Mouse (Mus musculus): ENCODE data around the gene Slc15a4.

Gene Slc15a4

DNA sequence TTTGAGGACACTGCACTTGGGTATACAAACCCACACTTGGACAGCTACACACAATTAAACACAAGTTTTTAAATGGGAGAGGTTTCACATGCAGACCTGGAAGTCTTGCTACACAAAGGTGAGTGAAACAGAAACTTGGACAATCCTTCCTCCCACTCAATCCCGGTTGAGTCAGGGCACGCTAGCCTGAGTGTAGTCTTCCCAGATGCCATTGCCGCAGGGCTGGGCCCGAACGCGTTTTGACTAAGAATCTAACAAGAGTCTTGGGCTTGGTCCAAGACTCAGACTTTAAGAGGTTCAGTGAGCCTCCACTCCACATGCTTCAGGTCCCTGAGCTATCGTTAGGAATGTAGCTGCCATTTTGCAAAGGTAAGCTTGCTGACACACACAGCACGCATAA lies 12.3 kb downstream of the Slc15a4 start:
- peak; percentile 14 for DNase-seq (ENCODE audit: low read depth)

DNA sequence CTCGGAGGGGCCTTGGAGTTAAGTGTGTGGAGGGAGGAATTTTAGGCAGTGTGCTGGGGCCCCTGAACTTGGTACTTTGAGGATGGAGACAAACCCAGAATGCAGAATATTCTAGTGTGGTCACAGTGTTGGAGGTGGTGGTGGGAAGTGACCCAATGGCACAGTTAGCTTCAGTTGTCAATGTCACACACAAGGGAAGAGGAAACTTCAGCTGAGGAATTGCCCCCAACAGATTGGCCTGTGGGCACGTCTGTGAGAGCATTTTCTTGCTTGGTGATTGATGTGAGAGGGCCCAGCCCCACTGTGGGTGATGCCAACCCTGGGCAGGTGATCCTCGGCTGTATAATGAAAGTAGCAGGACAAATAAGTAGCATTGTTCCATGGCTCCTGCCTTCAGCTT lies 13.9 kb downstream of the Slc15a4 start:
- no peak for DNase-seq (ENCODE audit: low read depth)

DNA sequence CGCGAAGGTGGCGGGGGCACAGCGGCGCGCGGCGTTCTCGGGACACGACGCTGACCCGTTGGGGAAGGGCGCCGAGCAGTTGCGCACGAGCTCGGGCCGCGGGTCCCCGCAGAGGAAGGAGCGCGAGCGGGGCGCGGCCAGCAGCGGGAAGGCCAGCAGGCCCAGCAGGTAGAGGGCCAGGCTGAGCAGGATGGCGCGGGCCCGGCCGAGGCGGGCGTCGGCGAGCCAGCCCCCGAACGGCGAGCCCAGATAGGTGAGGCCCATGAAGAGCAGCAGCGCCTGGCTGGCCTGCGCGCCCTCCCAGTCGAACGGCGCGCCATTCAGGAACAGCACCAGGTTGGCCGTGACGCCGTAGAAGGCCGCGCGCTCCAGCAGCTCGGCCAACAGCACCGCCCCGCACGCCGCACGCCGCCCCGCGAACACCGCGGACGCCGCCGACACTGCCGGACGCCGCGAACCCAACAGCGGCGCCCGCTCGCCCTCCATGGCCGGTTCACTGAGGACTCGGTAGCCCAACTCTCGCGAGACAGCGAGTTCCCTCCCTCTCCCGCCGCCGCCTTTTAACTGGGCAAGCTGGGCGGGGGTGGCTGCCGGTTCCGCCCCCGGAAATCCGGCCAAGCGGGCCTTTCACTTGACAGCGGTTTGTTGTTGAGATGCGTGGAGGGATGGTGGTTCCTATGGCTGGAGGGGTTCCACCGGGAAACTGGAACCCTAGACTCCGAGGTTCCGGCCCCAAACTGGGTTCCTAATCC lies 15.6 kb downstream of the Slc15a4 start:
- DNase-seq (ENCODE audit: low read depth), result peak; percentile 99

DNA sequence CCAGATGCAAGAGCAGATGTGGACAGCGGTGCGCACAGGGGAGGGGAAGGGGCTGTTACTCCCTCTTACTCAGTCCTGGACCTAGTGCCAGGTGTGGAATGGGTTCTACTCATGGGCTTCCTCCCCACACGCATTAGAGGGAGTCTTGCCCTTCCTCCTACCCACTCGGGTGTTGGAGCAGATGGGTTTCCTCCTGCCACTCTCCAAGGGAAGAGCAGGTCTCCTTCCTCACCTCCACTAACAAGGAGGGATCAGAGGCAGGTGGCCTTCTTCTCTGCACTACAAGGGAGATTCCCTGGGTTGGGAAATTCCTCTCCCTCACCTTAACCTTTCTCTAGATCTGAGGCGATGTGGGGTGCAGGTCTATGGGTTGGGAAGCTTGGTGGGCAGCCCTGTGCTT lies 16.5 kb downstream of the Slc15a4 start:
- DNase-seq (ENCODE audit: low read depth), result peak; percentile 19

DNA sequence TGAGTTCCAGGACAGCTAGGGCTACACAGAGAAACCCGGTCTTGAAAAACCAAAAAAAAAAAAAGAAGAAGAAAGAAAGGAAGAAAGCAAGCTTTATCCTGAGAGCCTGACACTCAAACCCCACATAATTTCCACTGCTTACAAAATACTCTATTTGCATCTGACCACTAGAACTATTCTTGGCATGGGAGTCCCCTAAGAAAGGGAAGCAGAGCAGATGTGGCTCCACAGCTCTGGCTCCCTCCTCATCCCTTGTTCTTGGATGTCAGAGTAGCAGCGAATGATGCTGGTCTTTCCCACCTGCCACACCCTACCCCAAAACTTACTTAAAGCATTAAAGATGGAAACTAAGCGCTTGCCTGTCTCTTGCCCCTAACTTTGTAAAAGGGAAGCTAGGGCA lies 17.2 kb downstream of the Slc15a4 start:
- DNase-seq (ENCODE audit: low read depth), result peak; percentile 25

DNA sequence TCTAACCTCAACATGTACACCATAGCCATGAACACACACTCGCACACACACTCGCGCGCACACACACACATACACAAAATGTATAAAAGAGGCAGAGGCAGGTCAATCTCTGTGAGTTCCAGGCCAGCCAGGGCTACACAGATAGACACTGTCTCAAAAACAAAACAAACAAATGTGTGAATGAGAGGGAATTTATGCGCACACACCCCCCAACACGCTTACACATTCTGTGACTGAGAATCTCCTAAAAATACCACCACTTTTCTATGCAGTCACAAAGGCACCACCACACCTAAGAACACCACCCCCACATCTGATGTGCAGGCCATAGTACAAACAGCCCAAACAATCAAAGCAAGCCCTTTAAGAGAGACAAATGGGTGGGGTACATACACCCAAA lies 20.3 kb downstream of the Slc15a4 start:
- no peak for DNase-seq (ENCODE audit: low read depth)

DNA sequence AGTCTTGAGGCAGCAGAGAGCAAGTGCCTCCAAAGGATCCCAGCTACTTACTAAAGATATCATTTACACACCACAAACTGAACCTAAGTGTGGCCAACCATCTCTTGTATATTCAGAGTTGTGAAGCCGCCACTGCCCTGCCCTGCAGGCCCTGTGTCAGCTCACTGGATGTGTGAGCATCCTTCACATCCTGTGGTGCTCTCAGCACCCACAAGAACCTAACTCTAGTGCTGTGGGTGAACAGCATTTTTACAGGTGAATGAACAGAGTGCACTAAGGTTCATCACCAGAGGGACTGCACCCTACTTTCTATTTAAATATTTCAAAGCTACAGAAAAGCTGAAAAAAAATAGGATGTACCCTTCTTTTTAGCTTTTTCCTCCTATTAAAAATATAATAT lies 20.8 kb downstream of the Slc15a4 start:
- no peak for DNase-seq (ENCODE audit: low read depth)

DNA sequence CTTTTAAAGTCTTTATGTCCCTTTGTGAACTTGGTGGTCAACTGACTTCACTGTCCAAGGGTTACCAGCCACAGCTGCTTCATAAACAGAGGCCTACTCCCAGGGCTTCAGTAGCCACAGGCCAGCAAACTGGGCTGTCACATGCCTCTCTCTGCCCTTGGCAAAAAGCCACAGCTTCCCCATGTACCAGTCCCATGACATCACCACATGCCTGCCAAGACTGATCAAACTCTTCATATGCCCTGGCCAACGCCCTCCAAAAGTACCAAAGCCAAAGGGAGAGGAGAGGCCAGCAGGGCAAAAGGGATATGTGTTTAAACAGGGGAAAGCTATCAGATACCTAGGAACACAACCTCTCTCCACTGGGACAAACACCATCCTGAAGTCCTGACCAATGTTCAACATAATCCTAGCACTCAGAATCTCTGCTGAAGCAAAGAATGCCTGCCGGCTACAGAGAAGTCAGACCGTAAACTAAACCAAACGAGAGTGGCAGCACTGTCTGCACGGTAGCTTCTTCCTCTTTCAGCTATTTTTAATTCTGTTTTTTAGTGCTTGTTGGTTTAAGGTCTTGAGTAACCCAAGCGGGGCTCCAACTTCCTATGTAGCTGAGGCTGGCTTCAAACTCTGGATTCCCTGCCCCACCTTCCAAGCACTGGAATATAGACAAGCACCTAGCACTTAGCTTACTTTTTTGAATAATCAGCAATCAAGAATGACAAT lies 21.7 kb downstream of the Slc15a4 start:
- DNase-seq (ENCODE audit: low read depth), result peak; percentile 81

DNA sequence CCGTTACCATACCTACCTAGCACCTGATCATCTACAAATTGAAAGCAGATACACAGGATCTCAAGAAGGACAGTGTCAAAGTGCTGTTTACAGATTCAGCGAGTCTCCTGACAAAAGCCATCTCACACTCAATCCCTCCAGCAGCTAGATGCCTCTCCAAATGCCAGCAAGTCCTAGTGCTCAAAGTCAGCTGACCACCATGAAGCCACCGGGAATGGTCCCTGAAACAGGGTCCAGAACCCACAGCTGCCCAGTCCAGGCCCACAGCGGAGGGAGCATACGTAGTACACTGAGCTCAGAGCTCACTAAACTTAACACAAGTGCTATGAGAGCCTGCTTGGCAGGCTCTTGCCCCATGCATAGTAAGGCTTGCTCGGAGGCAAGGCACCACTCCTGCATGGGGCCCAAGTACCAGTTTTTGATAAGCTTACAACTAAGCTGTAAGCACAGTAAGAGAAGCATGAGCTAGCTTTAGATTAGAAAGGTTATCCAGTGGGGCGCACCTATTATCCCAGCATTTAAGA lies 23.4 kb downstream of the Slc15a4 start:
- DNase-seq (ENCODE audit: low read depth), result no peak

DNA sequence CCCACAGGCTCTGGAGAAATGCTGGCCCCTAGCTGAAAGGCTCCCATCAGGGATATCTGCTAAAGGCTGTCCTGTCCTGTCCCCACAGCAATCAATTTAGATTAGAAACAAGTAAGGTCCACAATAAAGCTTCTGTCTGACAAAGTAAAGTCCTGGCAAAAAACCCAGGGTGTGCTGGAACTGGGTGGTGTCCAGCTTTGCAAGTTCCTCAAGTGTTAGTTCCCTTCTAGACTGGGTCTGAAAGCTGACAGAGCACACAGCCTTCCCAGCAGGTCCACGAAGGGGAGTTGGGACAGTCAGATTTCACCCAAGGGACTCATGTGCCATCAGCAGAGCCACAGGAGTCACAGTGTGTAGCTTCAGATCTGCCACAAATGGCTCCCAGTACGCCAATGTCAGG lies 25.2 kb downstream of the Slc15a4 start:
- no peak for DNase-seq (ENCODE audit: low read depth)

DNA sequence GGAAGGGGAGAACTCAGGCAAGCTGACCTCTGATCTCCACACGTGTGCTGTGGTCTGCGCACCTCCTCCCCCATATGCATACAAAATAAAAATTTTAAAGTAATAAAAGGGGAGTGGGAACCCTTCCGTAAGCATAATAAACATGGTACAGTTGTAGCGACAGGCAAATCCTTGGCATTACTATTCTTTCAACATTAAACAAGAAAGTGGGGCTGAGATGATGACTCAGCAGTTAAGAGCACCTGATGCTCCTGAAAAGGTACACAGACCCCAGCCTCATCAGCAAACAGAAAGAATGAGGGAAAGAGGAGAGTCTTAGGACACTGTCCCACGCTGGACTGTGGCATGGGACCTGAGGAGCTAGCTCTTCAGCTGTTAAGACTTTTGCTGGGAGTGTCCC lies 29.7 kb downstream of the Slc15a4 start:
- no peak for DNase-seq (ENCODE audit: low read depth)

DNA sequence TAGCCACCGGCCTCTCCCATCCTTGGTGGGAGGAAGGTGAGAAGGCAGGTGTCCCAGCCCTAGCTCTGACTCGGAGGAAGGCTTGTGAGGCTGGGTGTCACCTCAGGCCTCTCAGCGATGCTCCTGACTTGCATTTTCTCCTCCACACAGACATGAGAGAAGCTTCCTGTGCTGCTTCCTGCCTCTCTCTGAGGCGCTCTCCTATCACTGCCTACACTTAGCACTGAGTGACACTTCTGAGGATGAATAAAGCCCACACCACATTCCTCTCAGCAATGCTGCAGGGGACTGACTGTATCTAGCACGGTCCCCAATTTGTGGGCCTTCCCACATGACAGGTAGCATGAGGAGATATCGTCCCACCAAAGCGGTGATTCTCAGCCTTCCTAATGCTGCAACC lies 35.8 kb downstream of the Slc15a4 start:
- no peak for DNase-seq (ENCODE audit: low read depth)

DNA sequence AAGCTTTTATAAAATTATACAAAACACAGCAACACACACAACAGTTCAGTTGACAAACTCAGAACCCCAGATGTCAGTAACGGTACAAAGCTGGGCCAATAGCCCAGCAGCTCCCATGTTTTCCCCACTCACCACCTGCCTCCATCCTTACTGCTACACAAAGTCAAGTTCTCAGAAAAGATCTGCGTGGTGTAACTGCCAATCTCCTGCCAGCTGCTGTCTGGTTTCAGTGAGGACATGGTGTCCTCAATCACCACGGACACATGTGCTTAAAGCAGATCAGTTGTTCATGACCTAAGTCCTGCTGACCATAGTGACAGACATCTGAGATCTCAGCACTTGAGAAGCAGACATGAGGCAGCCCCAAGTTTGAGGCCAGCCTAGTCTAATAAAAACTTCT lies 37.0 kb downstream of the Slc15a4 start:
- DNase-seq (ENCODE audit: low read depth), result no peak

DNA sequence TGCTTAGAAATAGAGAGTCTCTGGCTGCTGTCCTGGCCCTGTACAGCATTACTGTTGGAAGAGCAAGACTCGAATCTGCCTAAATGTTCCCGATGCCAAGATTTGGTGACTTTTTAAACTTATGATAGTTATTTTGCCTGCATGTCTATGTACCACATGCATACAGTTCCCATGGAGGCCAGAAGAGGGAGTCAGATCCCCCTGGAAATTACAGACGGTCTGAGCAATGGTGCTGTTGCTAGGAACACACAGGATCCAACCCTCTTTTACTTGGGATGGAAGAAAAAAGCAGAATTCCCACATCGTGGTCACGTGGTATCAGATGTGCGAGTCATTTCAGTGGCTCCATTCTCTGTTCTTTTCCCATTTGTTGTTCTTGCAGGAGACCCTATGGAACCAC lies 39.8 kb downstream of the Slc15a4 start:
- DNase-seq (ENCODE audit: low read depth), result peak; percentile 44

DNA sequence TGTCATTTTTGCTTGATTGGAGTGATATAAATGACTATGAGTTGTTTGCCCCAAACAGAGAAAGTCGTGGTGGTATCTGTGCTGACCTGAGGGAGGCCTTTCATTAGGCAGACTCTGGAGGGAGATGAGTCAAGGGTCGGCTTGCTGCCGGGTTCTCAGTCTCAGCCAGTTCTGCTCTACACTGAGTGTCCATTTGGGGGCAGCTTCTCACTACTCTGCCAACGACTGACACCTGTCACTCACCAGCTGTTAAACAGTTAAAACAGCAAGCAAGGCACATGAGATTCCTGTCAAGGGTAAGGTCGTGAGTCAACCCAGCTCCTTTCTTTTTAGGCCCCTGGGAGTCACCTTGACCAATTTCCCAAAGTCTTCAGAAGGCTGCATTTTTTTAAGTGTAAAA lies 40.3 kb downstream of the Slc15a4 start:
- DNase-seq (ENCODE audit: low read depth), result no peak

DNA sequence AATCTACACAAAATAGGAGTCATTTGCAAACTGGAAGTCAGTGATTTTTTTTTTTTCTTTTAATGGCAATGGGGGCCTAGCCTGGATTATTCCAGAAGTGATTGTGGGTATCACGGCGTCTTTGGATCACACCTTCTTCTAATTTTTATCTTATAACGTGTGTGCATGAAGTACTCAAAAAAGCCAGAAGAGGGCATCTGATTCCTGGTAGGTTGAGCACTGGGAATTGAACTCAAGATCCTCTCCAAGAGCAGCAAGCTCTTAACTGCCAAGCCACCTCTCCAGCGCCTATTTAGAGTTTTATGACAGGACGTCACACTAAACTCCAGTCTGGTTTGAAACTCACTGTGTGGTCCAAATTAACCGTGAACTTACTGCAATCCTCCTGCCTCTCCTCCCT lies 44.8 kb downstream of the Slc15a4 start:
- DNase-seq (ENCODE audit: low read depth), result peak; percentile 9

DNA sequence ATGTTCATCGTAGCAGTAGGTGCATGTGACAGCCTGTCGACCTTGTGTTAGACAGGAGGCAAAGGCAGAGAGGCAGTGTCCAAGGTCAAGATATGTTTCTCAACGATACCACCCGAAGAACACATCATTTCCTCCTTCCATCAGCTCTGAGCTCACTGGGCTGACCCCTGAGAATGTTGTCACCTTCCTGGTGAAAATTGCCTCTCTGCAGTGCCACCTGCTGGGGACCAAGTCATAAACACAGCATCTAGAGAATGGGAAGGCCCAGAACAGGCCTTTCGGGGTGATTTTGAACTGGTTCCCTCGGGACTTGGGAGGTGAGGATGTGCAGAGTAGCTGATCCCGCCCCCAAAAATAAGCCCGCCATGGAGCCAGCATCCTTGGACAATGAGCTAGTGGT lies 49.0 kb downstream of the Slc15a4 start:
- peak; percentile 13 for DNase-seq (ENCODE audit: low read depth)

DNA sequence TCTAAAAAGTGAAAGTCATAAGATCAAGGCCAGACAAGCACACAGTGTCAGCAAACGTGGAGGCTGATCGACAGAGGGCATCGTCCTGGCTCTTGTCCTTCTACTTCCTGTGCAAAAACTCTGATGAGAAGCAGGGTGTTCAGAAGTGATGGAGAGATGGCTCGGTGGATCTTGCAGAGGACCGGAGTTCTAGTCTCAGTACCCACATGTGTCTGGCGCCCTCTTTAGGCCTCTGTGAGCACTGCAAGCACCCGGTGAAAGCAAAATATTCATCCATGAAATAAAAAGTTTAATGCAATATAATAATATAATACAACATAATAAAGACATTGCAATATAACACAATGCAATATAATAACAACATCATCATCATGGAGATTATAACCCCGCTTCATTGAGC lies 55.3 kb downstream of the Slc15a4 start:
- DNase-seq (ENCODE audit: low read depth), result peak; percentile 18

DNA sequence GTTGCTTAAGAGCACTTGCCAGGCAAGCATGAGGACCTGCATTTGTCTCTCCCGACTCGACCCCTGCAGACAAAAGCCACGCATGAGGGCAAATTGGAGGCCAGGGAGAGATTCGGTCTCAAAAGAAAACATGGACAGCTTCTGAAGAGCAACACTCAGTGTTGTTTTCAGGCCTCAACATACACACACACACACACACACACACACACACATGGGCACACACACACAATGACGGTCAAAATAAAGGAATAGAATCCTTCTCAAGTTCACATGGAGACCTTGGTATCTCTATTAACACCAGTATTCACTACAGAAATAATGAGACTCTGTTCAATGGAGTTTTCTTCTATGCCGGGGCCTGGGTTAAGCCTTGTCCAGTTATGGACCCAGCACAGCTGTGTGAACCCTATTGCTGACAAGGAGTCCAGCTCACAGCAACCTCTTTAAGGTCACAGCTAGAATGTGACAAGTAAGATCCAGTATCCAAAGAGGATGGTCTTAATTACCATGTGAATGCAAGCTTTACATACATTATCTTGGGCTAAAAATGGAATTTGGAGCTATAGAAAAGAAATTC lies 65.4 kb downstream of the Slc15a4 start:
- DNase-seq (ENCODE audit: low read depth), result no peak

DNA sequence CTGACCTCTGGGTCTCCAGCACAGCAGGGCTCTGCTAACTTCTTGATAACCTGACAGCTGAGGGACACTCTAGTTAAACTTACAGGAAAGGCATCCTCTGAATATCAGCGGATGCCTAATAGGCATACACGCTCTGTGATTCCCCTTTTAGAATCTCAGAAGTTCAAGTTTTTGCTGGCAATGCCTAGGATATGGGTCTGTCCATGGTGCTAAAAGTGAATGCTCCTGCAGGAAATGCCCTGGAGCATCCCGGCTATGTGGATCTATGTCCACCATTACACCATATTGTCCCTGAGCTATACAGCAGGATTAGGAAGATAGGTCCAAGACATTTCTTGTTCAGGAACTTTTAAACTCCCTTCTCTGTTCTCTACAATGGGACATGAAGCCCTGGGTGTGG lies 71.6 kb downstream of the Slc15a4 start:
- peak; percentile 59 for DNase-seq (ENCODE audit: low read depth)

DNA sequence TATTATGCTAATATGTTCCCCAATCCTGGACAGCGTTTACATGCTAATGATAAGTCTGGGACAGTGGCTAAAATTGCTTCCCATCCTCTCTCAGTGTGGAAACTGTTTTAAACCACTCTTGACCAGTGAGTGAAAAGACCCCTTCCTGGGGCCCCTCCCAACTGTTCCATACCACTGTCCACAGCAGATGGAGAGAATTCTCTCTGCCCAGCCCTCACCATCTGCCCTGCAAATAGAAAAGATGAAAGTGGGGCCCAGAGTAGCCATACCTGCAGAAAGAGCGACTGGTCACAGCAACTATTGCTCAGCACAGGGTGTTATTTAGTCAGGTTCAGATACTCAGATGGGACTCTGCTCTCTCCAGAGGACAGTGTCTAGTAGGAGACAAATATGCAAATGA lies 84.6 kb downstream of the Slc15a4 start:
- DNase-seq (ENCODE audit: low read depth), result no peak

DNA sequence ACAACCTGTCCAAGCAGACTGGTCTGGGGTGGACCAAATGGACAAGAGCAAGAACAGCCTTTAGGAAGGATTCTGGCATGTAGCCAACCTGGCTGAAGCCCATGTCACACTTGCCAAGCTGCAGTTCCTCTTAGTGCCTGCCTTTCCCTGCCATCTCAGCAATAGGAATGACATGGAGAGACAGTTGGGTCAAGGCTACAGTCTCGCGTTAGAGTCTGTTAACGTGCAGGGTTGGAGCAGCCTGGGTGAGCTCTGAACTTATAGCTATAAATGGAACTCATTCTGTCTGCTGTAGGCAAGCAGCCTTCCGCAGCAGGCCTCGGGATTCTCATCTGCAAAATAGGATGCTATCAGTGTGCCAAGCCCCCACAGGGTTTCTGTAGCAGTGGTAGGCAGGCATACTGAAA lies 86.1 kb downstream of the Slc15a4 start:
- no peak for DNase-seq (ENCODE audit: low read depth)
